Mouse (Mus musculus) heart, embryonic 14.5 days (tissue): ENCODE data around the gene Tnik. TPM values are rescaled to one million over a fixed set of nuclear protein-coding genes. Genes with fewer than 3 reads are reported as not detected.
A peak's percentile ranks its signal among the peaks of the same experiment; 100 is the strongest.

Source experiments
- ATAC-seq: fragments of 200-750 bp; cut with Nextera tagmentation; 2 replicates; pipeline ENCODE4 v1.8.0; 2017; ENCODE audit warnings: low read depth, moderate TSS enrichment; ENCODE audit not compliant: insufficient number of reproducible peaks, insufficient read depth, low FRiP score
- H3K27ac ChIP-seq, 2 experiments: fragments of 200-500 bp in 1 of 2; fragments of 300-500 bp in 1 of 2; sonication (generic) in 1 of 2; replicated peaks in 1 of 2; 2 replicates each; pipeline ENCODE4 v1.5.1; 2012 to 2014; ENCODE audit warnings: low read depth in 2 of 2, low read length in 2 of 2, control low read depth in 1 of 2, mild to moderate bottlenecking in 1 of 2, mixed read lengths in 1 of 2; ENCODE audit not compliant: control insufficient read depth in 1 of 2, insufficient read depth in 1 of 2
- H3K27me3 ChIP-seq: fragments of 300-500 bp; sonication (generic); 2 replicates; pipeline ENCODE4 v1.6.1; 2014; ENCODE audit warnings: mild to moderate bottlenecking, low read length, control low read depth; ENCODE audit not compliant: control insufficient read depth, insufficient read depth
- H3K36me3 ChIP-seq: fragments of 300-500 bp; sonication (generic); 2 replicates; pipeline ENCODE4 v1.6.1; 2014; ENCODE audit warnings: mild to moderate bottlenecking, control low read depth, low read length, mixed read lengths; ENCODE audit not compliant: control insufficient read depth, insufficient read depth
- H3K4me1 ChIP-seq, 2 experiments: fragments of 200-500 bp in 1 of 2; fragments of 300-500 bp in 1 of 2; sonication (generic) in 1 of 2; 2 replicates each; pipeline ENCODE4 v1.6.1; 2012 to 2014; ENCODE audit warnings: low read length in 2 of 2, control low read depth in 1 of 2, mixed read lengths in 1 of 2; ENCODE audit not compliant: control insufficient read depth in 2 of 2, insufficient read depth in 2 of 2
- H3K4me2 ChIP-seq: fragments of 300-500 bp; sonication (generic); 2 replicates; pipeline ENCODE4 v1.6.1; 2014; ENCODE audit warnings: mild to moderate bottlenecking, low read length
- H3K4me3 ChIP-seq, 2 experiments: fragments of 200-500 bp in 1 of 2; fragments of 300-500 bp in 1 of 2; sonication (generic) in 1 of 2; 2 replicates each; pipeline ENCODE4 v1.5.1; 2012 to 2014; ENCODE audit warnings: low read length in 2 of 2, mild to moderate bottlenecking in 2 of 2, control low read depth in 1 of 2, low read depth in 1 of 2, moderate library complexity in 1 of 2; ENCODE audit not compliant: control insufficient read depth in 1 of 2, insufficient read depth in 1 of 2
- H3K9ac ChIP-seq: fragments of 300-500 bp; sonication (generic); 2 replicates; pipeline ENCODE4 v1.6.1; 2014; ENCODE audit warnings: mild to moderate bottlenecking, low read length
- H3K9me3 ChIP-seq: fragments of 300-500 bp; sonication (generic); 2 replicates; pipeline ENCODE4 v1.6.1; 2016; ENCODE audit warnings: low read length, control low read depth; ENCODE audit not compliant: control insufficient read depth
- WGBS: fragments of 180-500 bp; shearing (Covaris S2); extraction: QIAGEN DNeasy Blood & Tissue Kit; methylation state at CpG from one replicate; pipeline ENCODE4 v1.1.7; 2014; 5-methylcytosine and 5-hydroxymethylcytosine counted together
- polyA plus RNA-seq: library from polyadenylated mRNA; unstranded; fragments of >200 nt; fragmentation: Nextera tagmentation; extraction: Ambion mirVana; gene quantifications from 2 replicates; pipeline ENCODE4 v1.2.1, GENCODE M21; 2014

The Tnik gene
- polyA plus RNA-seq, 1 experiment from 2014 or later = 13.7 TPM

- no peak overlapping the region for H3K4me3 ChIP-seq
- peaks cover 9 to 19% of the 10 kb centered on the region in 2 experiments for H3K4me1 ChIP-seq
- H3K27ac ChIP-seq = peak overlapping the region; percentile 84 to 95
- WGBS = 21% methylated on average over 4 of the region's 4 CpGs
- H3K9me3 ChIP-seq = no peaks in the 10 kb centered on the region
- peak overlapping the region; percentile 38 for H3K4me2 ChIP-seq
- no peaks in the 10 kb centered on the region for H3K27me3 ChIP-seq
- ATAC-seq = no peak
- no peaks in the 10 kb centered on the region for H3K36me3 ChIP-seq
- H3K9ac ChIP-seq = 0 out of 2 replicates have a peak overlapping the region, but pooled peaks have one; percentile 54
These were observed 260.6 kb downstream of the Tnik start for GRCm38 (mm10) chr3:28523541-28524165.

- WGBS = 80% methylated on average over 3 of the region's 3 CpGs
- Histone ChIP-seq H3K4me3 (no peak overlapping the region), H3K9me3 (no peaks in the 10 kb centered on the region), H3K9ac (no peak overlapping the region), H3K36me3 (no peaks in the 10 kb centered on the region), H3K4me2 (no peak overlapping the region), H3K4me1 (peaks cover 9 to 19% of the 10 kb centered on the region in 2 experiments), H3K27me3 (no peaks in the 10 kb centered on the region), H3K27ac (no peak overlapping the region)
- no peak for ATAC-seq
These were observed 261.5 kb downstream of the Tnik start for GRCm38 (mm10) chr3:28524562-28524961.

- Histone ChIP-seq H3K9me3 (no peaks in the 10 kb centered on the region), H3K4me3 (no peak overlapping the region), H3K36me3 (no peaks in the 10 kb centered on the region), H3K27ac (no peak overlapping the region), H3K27me3 (no peaks in the 10 kb centered on the region), H3K4me2 (no peak overlapping the region), H3K9ac (no peak overlapping the region), H3K4me1 (peaks cover 11 to 19% of the 10 kb centered on the region in 2 experiments)
- 57% methylated on average over 2 of the region's 2 CpGs for WGBS
- no peak for ATAC-seq
These were observed 263.7 kb downstream of the Tnik start for GRCm38 (mm10) chr3:28526671-28527070.

GRCm38 (mm10) chr3:28527231-28527630, 264.2 kb downstream of the Tnik start:
- Histone ChIP-seq H3K27ac (no peak overlapping the region), H3K27me3 (no peaks in the 10 kb centered on the region), H3K9ac (no peak overlapping the region), H3K4me2 (no peak overlapping the region), H3K4me1 (peaks cover 11 to 19% of the 10 kb centered on the region in 2 experiments), H3K36me3 (no peaks in the 10 kb centered on the region), H3K4me3 (no peak overlapping the region), H3K9me3 (no peaks in the 10 kb centered on the region)
- WGBS = 95% methylated on average over 4 of the region's 4 CpGs
- no peak for ATAC-seq

GRCm38 (mm10) chr3:28529548-28529947, 266.5 kb downstream of the Tnik start:
- Histone ChIP-seq H3K4me2 (no peak overlapping the region), H3K4me3 (no peak overlapping the region), H3K27ac (no peak overlapping the region), H3K9me3 (no peaks in the 10 kb centered on the region), H3K27me3 (no peaks in the 10 kb centered on the region), H3K9ac (no peak overlapping the region), H3K36me3 (no peaks in the 10 kb centered on the region), H3K4me1 (0 out of 4 replicates have a peak, but pooled peaks cover 0 to 2% of the 10 kb centered on the region in 2 experiments)
- ATAC-seq = no peak
- WGBS = 89% methylated on average over 4 of the region's 4 CpGs

GRCm38 (mm10) chr3:28531294-28531956, 268.4 kb downstream of the Tnik start:
- WGBS = 64% methylated on average over 15 of the region's 15 CpGs

GRCm38 (mm10) chr3:28532666-28533065, 269.7 kb downstream of the Tnik start:
- H3K27ac ChIP-seq = no peak overlapping the region
- 0 out of 4 replicates have a peak, but pooled peaks cover 0 to 2% of the 10 kb centered on the region in 2 experiments for H3K4me1 ChIP-seq
- no peak overlapping the region for H3K4me2 ChIP-seq
- 95% methylated on average over 7 of the region's 7 CpGs for WGBS
- H3K27me3 ChIP-seq = no peaks in the 10 kb centered on the region
- no peak overlapping the region for H3K9ac ChIP-seq
- H3K4me3 ChIP-seq = no peak overlapping the region
- no peaks in the 10 kb centered on the region for H3K36me3 ChIP-seq
- no peaks in the 10 kb centered on the region for H3K9me3 ChIP-seq
- no peak for ATAC-seq

More at GRCm38 (mm10) chr3:28531294-28531956, 268.4 kb downstream of the Tnik start:
- Histone ChIP-seq H3K4me1 (0 out of 4 replicates have a peak, but pooled peaks cover 0 to 2% of the 10 kb centered on the region in 2 experiments), H3K27me3 (no peaks in the 10 kb centered on the region), H3K4me2 (peak overlapping the region; percentile 6; the same call in 1 of the 2 replicates), H3K36me3 (no peaks in the 10 kb centered on the region), H3K9me3 (no peaks in the 10 kb centered on the region), H3K27ac (no peak overlapping the region), H3K9ac (no peak overlapping the region), H3K4me3 (no peak overlapping the region)
- no peak for ATAC-seq
